Mouse (Mus musculus) embryonic facial prominence, embryonic 11.5 days (tissue): ENCODE data around the gene Scn10a. TPM values are rescaled to one million over a fixed set of nuclear protein-coding genes. Genes with fewer than 3 reads are reported as not detected.

Experiments used
- ATAC-seq: fragments of 200-750 bp; cut with Nextera tagmentation; replicated peaks from 2 replicates; pipeline ENCODE4 v1.8.0; 2017; ENCODE audit warnings: low read depth; ENCODE audit not compliant: insufficient number of reproducible peaks, low FRiP score, low TSS enrichment
- DNase-seq: peaks from one replicate; pipeline ENCODE4 v3.0.0-alpha.2; 2015; ENCODE audit warnings: low spot score
- H3K27ac ChIP-seq: fragments of 300-500 bp; sonication (generic); replicated peaks from 2 replicates; pipeline ENCODE4 v1.5.1; 2014; ENCODE audit warnings: mild to moderate bottlenecking, low read depth, low read length, control low read depth
- H3K27me3 ChIP-seq: fragments of 300-500 bp; sonication (generic); 2 replicates; pipeline ENCODE4 v1.6.1; 2014; ENCODE audit warnings: mild to moderate bottlenecking, low read length, moderate library complexity, mixed read lengths; ENCODE audit not compliant: control insufficient read depth, insufficient read depth
- H3K36me3 ChIP-seq: fragments of 300-500 bp; sonication (generic); replicated peaks from 2 replicates; pipeline ENCODE4 v1.6.1; 2014; ENCODE audit warnings: low read depth, mild to moderate bottlenecking, low read length, moderate library complexity, mixed read lengths; ENCODE audit not compliant: control insufficient read depth, insufficient read depth
- H3K4me1 ChIP-seq: fragments of 300-500 bp; sonication (generic); 2 replicates; pipeline ENCODE4 v1.6.1; 2014; ENCODE audit warnings: low read length, mixed read lengths; ENCODE audit not compliant: control insufficient read depth, insufficient read depth
- H3K4me2 ChIP-seq: fragments of 300-500 bp; sonication (generic); 2 replicates; pipeline ENCODE4 v1.6.1; 2014; ENCODE audit warnings: low read depth, mild to moderate bottlenecking, control low read depth, low read length, moderate library complexity
- H3K4me3 ChIP-seq: fragments of 300-500 bp; sonication (generic); 2 replicates; pipeline ENCODE4 v1.5.1; 2014; ENCODE audit warnings: low read depth, low read length, control low read depth
- H3K9ac ChIP-seq: fragments of 300-500 bp; sonication (generic); replicated peaks from 2 replicates; pipeline ENCODE4 v1.6.1; 2014; ENCODE audit warnings: mild to moderate bottlenecking, control low read depth, low read length
- H3K9me3 ChIP-seq: fragments of 300-500 bp; sonication (generic); replicated peaks from 2 replicates; pipeline ENCODE4 v1.6.1; 2016; ENCODE audit warnings: mild to moderate bottlenecking, low read length, inconsistent platforms, mixed read lengths; ENCODE audit not compliant: control insufficient read depth
- WGBS: fragments of 180-500 bp; shearing (Covaris S2); extraction: QIAGEN DNeasy Blood & Tissue Kit; methylation state at CpG from one replicate; pipeline ENCODE4 v1.1.7; 2014; 5-methylcytosine and 5-hydroxymethylcytosine counted together
- polyA plus RNA-seq: library from polyadenylated mRNA; unstranded; fragments of >200 nt; fragmentation: Nextera tagmentation; extraction: Ambion mirVana; gene quantifications from 2 replicates; pipeline ENCODE4 v1.2.1, GENCODE M21; 2014

The Scn10a gene
- polyA plus RNA-seq, 1 experiment from 2014 or later, result 0.53 TPM

DNA sequence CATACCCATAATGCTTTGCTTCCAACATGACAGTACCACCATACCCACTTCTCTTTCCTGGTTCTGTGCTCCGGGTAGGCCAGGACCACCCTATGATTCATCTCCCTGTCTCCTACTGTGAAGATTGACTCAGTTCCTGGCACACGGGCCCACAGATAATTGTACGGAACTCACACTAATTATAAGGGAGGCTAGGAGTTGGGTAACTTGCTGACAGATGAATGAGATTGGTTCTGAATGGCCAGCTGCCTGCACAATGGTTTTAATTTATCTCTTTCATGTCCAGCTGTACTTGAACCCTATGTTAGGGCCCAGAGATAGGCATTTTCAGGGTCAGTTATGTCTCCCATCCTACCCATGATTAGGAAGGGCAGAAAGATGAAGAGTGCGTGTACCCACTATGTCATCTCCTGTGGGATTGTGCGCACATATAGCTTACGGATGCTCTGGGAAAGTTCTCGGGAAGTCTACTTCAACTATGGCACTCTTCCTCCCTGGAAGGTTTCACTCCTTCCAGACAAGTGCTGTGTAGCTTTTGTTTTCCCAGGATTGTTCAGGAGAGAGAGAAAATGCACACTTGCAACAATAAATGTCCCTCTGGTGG lies 108.5 kb downstream of the Scn10a start:
- Histone ChIP-seq H3K9me3 (no peaks in the 10 kb centered on the region), H3K36me3 (no peaks in the 10 kb centered on the region), H3K27me3 (no peaks in the 10 kb centered on the region), H3K4me1 (no peaks in the 10 kb centered on the region), H3K4me2 (no peak overlapping the region), H3K9ac (no peak overlapping the region), H3K27ac (no peak overlapping the region), H3K4me3 (no peak overlapping the region)
- DNase-seq, result no peak
- no peak for ATAC-seq
- WGBS, result 91% methylated on average over 7 of the region's 7 CpGs

DNA sequence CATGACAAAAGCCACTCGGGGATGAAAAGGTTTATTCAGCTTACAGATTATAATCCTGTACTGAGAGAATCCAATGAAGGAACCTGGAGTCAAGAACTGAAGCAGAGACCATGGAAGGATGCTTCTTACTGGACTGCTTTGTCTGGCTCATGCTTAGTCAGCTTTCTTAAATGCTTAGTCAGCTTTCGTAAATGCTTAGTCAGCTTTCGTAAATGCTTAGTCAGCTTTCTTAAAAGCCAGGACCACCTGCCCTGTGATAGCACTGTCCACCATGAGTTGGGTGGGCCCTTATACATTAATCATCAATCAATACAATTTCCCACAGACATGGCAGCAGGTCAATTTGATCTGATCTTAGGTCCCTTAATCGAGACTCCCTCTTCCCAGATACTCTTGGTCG lies 112.2 kb downstream of the Scn10a start:
- Histone ChIP-seq H3K4me2 (no peak overlapping the region), H3K9ac (no peak overlapping the region), H3K27me3 (no peaks in the 10 kb centered on the region), H3K4me1 (no peaks in the 10 kb centered on the region), H3K9me3 (no peaks in the 10 kb centered on the region), H3K4me3 (no peak overlapping the region), H3K27ac (no peak overlapping the region), H3K36me3 (no peaks in the 10 kb centered on the region)
- DNase-seq (no peak), ATAC-seq (no peak)
- WGBS, result 90% methylated on average over 5 of the region's 5 CpGs

DNA sequence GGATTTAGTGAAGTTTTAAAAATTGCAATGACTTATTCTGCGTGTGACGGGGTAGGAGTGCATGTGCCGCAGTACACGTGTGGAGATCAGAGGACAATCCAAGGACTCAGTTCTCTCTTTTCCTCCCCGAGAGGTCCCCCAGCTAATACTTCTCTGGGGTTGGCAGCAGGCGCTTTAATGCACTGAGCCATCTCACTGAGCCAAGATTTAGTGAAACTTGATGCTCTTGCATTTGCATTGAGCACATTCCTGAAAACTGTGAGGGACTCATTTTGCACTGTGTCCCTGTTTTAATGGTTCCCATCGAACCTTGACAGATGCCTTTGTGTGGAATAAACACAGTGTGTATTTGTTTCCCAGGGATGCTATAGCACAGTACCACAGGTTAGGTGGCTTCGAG lies 114.5 kb downstream of the Scn10a start:
- ATAC-seq, result no peak
- Histone ChIP-seq H3K9me3 (no peaks in the 10 kb centered on the region), H3K36me3 (no peaks in the 10 kb centered on the region), H3K9ac (no peak overlapping the region), H3K27ac (no peak overlapping the region), H3K4me3 (no peak overlapping the region), H3K4me1 (no peaks in the 10 kb centered on the region), H3K4me2 (no peak overlapping the region), H3K27me3 (no peaks in the 10 kb centered on the region)
- 62% methylated on average over 8 of the region's 8 CpGs for WGBS
- DNase-seq, result no peak

GRCm38 (mm10) chr9:119598501-119598900 lies 120.6 kb downstream of the Scn10a start:
- H3K27ac ChIP-seq, result no peak overlapping the region
- WGBS, result 86% methylated on average over 10 of the region's 10 CpGs
- no peaks in the 10 kb centered on the region for H3K36me3 ChIP-seq
- no peaks in the 10 kb centered on the region for H3K4me1 ChIP-seq
- no peak overlapping the region for H3K4me2 ChIP-seq
- H3K4me3 ChIP-seq, result no peak overlapping the region
- no peak overlapping the region for H3K9ac ChIP-seq
- H3K27me3 ChIP-seq, result no peaks in the 10 kb centered on the region
- ATAC-seq (no peak), DNase-seq (no peak)
- no peaks in the 10 kb centered on the region for H3K9me3 ChIP-seq

- no peak for ATAC-seq
- no peaks in the 10 kb centered on the region for H3K27me3 ChIP-seq
- 75% methylated on average over 8 of the region's 8 CpGs for WGBS
- no peak overlapping the region for H3K4me3 ChIP-seq
- H3K27ac ChIP-seq, result no peak overlapping the region
- DNase-seq, result no peak
- no peak overlapping the region for H3K9ac ChIP-seq
- no peaks in the 10 kb centered on the region for H3K36me3 ChIP-seq
- no peak overlapping the region for H3K4me2 ChIP-seq
- H3K4me1 ChIP-seq, result no peaks in the 10 kb centered on the region
- no peaks in the 10 kb centered on the region for H3K9me3 ChIP-seq
Observed at GRCm38 (mm10) chr9:119597332-119597731, 121.8 kb downstream of the Scn10a start.

DNA sequence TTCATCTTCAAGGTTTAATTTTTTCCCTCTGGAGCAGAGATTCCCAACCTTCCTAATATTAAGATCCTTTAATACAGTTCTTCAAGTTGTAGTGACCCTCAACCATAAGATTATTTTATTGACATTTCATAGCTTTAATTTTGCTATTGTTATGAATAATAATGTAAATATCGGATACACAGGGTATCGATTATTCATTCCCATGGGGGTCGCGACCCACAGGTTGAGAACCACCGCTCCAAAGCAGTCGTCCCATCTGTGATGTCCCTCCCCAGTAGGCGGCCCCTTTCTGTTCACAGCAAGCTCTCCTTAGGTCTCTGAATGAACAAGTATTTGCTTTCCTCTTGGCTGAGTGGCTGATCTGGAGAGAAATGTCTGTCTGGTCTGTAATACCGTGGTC lies 129.5 kb downstream of the Scn10a start:
- no peak for DNase-seq
- no peak overlapping the region for H3K27ac ChIP-seq
- H3K9ac ChIP-seq, result no peak overlapping the region
- H3K36me3 ChIP-seq, result no peaks in the 10 kb centered on the region
- H3K9me3 ChIP-seq, result no peaks in the 10 kb centered on the region
- ATAC-seq, result no peak
- H3K4me2 ChIP-seq, result no peak overlapping the region
- WGBS, result 87% methylated on average over 8 of the region's 8 CpGs
- H3K27me3 ChIP-seq, result no peaks in the 10 kb centered on the region
- no peak overlapping the region for H3K4me3 ChIP-seq
- H3K4me1 ChIP-seq, result no peaks in the 10 kb centered on the region

- no peak overlapping the region for H3K27ac ChIP-seq
- no peak overlapping the region for H3K9ac ChIP-seq
- H3K4me1 ChIP-seq, result no peaks in the 10 kb centered on the region
- DNase-seq (no peak), ATAC-seq (no peak; the same call in 1 of the 2 replicates)
- no peaks in the 10 kb centered on the region for H3K36me3 ChIP-seq
- H3K4me2 ChIP-seq, result no peak overlapping the region
- no peaks in the 10 kb centered on the region for H3K27me3 ChIP-seq
- 36% methylated on average over 26 of the region's 26 CpGs for WGBS
- no peak overlapping the region for H3K4me3 ChIP-seq
- no peaks in the 10 kb centered on the region for H3K9me3 ChIP-seq
Observed at GRCm38 (mm10) chr9:119588763-119589449, 130.2 kb downstream of the Scn10a start.

DNA sequence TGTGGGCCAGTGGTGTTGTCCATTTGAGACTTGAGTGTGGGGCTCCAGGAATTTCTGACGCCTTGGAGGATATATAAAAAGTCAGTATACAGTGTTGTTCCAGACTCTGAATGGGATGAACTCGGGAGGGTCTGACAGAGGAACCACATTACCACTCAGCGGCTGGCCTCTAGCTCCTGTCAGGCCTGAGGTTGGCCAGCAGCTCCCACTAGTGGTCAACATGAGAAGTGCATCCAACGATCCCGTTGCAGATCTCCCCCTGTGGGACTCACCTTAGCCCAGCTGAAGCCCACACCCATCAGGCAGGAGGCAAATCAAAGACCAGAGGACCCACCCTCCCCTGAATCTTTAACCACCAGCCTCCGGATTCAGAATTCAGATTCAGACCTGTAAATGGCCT lies 138.5 kb downstream of the Scn10a start:
- no peak overlapping the region for H3K27ac ChIP-seq
- H3K9me3 ChIP-seq, result no peaks in the 10 kb centered on the region
- peaks cover 46% of the 10 kb centered on the region for H3K27me3 ChIP-seq
- ATAC-seq (no peak), DNase-seq (peak; percentile 89)
- H3K4me2 ChIP-seq, result no peak overlapping the region
- WGBS, result 0% methylated on average over 6 of the region's 6 CpGs
- no peaks in the 10 kb centered on the region for H3K36me3 ChIP-seq
- no peak overlapping the region for H3K9ac ChIP-seq
- H3K4me3 ChIP-seq, result no peak overlapping the region
- peaks cover 6% of the 10 kb centered on the region for H3K4me1 ChIP-seq
